Mouse (Mus musculus): ENCODE data around the gene Cby3.

Gene Cby3

GRCm38 (mm10) chr11:50393306-50393705 is 39.0 kb downstream of the Cby3 start:
- ChIA-PET POLR2A (interaction anchor here in 3 of 4 experiments (2.6 to 11.1 kb wide), 5 partner anchors 12 to 29 kb away, joined by 12 to 244 read pairs (median 81); partner anchors contain the start of gene Hnrnph1 (in 3 of the 3)), CTCF (no interaction called here)

GRCm38 (mm10) chr11:50394731-50395130 is 40.5 kb downstream of the Cby3 start:
- CTCF ChIA-PET, result no interaction called here
- POLR2A ChIA-PET, result interaction anchor here in 3 of 4 experiments (0.7 to 11.1 kb wide), 5 partner anchors 8 to 27 kb away, joined by 3 to 244 read pairs (median 6); partner anchors contain the start of gene Hnrnph1 (in 2 of the 3)

DNA sequence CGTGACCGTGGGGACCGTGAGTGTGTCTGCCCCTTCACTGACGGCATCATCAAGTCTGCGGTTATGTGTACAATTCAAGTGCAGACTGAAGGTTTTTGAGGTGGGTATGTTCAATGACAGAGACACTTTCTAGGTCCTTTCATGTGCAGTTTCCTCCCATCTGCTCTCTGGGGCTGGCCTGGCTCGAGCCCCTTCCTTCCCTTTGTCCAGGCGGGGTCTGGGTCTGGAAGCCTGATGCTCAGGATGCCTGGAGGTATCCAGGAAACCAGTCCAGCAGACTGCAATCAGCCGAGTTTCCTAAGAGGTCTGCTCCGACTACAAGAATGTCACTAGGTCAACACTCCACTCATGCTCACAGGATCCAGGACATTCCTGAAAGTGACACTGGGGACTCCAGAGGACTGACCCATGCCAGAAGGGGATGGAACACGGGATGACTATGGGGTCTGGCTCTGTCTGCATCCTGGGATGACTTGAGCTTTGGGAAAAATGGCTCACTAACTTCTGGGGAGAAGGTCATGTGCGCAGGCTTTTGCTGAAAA is 42.6 kb downstream of the Cby3 start:
- POLR2A ChIA-PET, result interaction anchor here in 3 of 4 experiments (0.6 to 2.4 kb wide), 16 partner anchors 9 to 120 kb away, joined by 3 to 18 read pairs (median 4); partner anchors contain the start of gene Hnrnph1 (in 2 of the 3)
- CTCF ChIA-PET, result interaction anchor here in 2 of 4 experiments (0.6 to 1.3 kb wide), 4 partner anchors 18 to 282 kb away, joined by 3 read pairs; no protein-coding TSS in a partner anchor

DNA sequence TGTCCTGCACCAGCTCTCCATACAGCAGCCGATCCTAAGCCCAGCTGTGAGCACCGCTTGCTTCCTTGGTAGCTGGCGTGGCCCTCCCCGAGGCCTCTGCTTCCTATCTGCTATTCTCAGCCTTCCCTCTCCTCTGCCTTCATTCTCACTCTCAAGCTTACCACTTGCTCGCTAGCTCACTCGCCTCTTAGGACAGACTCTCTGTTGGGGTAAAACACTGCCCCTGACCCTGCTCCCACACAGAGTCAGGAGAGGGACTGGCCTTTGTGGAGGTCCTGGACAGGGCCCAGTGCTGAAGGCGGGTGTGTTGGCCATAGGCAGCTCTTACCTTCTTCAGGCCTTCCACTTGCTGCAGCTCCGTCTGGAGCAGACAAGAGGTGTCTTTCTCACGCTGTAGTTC is 43.1 kb downstream of the Cby3 start:
- ChIA-PET POLR2A (interaction anchor here in 3 of 4 experiments (0.5 to 2.4 kb wide), 21 partner anchors 8 to 173 kb away, joined by 3 to 18 read pairs (median 4); partner anchors contain the start of gene Hnrnph1 (in 2 of the 3)), CTCF (interaction anchor here in 3 of 4 experiments (0.6 to 1.3 kb wide), 6 partner anchors 18 to 283 kb away, joined by 3 to 4 read pairs (median 3); no protein-coding TSS in a partner anchor)

DNA sequence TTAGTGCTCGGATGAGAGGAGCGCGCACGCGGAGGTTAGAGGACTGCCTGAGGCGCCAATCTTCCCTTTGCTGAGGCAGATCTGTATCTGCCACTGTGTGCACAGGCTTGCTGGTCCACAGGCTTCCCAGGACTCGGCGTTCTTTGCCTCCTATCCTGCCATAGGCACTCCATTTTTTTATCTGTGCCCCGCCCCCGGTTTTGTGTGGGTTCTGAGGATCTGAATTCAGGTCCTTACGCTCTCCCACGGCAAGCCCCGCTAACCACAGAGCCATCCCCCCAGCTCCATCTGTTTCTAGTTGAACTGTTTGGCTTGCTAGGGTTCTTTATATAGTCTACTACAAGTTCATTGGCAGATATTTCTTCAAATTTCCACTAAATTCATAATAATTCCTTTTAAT is 44.5 kb downstream of the Cby3 start:
- CTCF ChIA-PET, result interaction anchor here in 1 of 4 experiments (1.3 kb wide), 1 partner anchor 188 kb away, joined by 3 read pairs; no protein-coding TSS in a partner anchor

GRCm38 (mm10) chr11:50402481-50402880 is 48.2 kb downstream of the Cby3 start:
- CTCF ChIA-PET, result no interaction called here
- POLR2A ChIA-PET, result interaction anchor here in 2 of 4 experiments (1.1 to 2.2 kb wide), 7 partner anchors 14 to 31 kb away, joined by 4 to 11 read pairs (median 5); partner anchors contain the start of gene Hnrnph1 (in 1 of the 2)

More for the DNA sequence above, 44.5 kb downstream of the Cby3 start:
- POLR2A ChIA-PET, result interaction anchor here in 2 of 4 experiments (0.7 to 2.4 kb wide), 12 partner anchors 9 to 73 kb away, joined by 3 to 18 read pairs (median 6); partner anchors contain the start of gene Hnrnph1 (in 1 of the 2)

GRCm38 (mm10) chr11:50403367-50404014 is 49.2 kb downstream of the Cby3 start:
- ChIA-PET POLR2A (interaction anchor here in 2 of 4 experiments (0.8 to 3.2 kb wide), 13 partner anchors 11 to 136 kb away, joined by 3 to 12 read pairs (median 5); partner anchors contain the start of gene Hnrnph1 (in 1 of the 2)), CTCF (interaction anchor here in 1 of 4 experiments (0.6 kb wide), 1 partner anchor 1615 kb away, joined by 5 read pairs; no protein-coding TSS in a partner anchor)

- CTCF ChIA-PET, result interaction anchor here in 1 of 4 experiments (1.4 kb wide), 1 partner anchor 421 kb away, joined by 3 read pairs; no protein-coding TSS in a partner anchor
- POLR2A ChIA-PET, result interaction anchor here in 3 of 4 experiments (0.6 to 5.7 kb wide), 10 partner anchors 13 to 899 kb away, joined by 3 to 28 read pairs (median 6); partner anchors contain the start of gene Hnrnph1 (in 1 of the 3)
These were observed 53.0 kb downstream of the Cby3 start for GRCm38 (mm10) chr11:50407235-50407634.
